ENCODE assay signal across 30 mouse cellular contexts in genomic region chr17:37081659-37082058, GRCm38 (mm10). TPM values are rescaled to one million over a fixed set of nuclear protein-coding genes. Genes with fewer than 3 reads are reported as not detected.
DNase-seq lines count a peak whose midpoint lies in the region; ATAC-seq and TF ChIP-seq lines count a peak whose summit lies in the region.
"Had no signal": no experiment of that assay in that cellular context is flagged by ENCODE, and none has a peak within 500 bp of the region (broad histone marks: within the 10 kb centered on the region; RNA-seq: fewer than 3 reads in every experiment).

No protein-coding gene starts in this region.

- TF ChIP-seq POLR2A in ES-Bruce4 (IDR thresholded peaks at IDR 0.05; ENCODE audit: insufficient read depth, low read length), result no peak

- H3K4me2 ChIP-seq in intestine, embryonic 15.5 days (replicated peaks), result no peak overlapping the region
- H3K4me2 ChIP-seq: forebrain, embryonic 13.5 days; heart, embryonic 12.5 days; heart, embryonic 15.5 days; hindbrain, embryonic 15.5 days had no signal

- 87% methylated on average over 4 of the region's 4 CpGs for WGBS in intestine, embryonic 15.5 days

- no peak for ATAC-seq in cerebellum, adult (ENCODE audit: insufficient number of reproducible peaks, low FRiP score, low TSS enrichment)
- no peak for ATAC-seq in intestine, embryonic 15.5 days
- ATAC-seq: forebrain, embryonic 13.5 days; forebrain, embryonic 16.5 days; intestine, embryonic 16.5 days had no signal

- DNase-seq in cerebellum, adult 9-10 months, result peak; percentile 3
- peak; percentile 10 for DNase-seq in layer of hippocampus, adult 11-12 months (ENCODE audit: low spot score)
- no peak for DNase-seq in layer of hippocampus, postnatal 25 days (ENCODE audit: extremely low spot score in 1 of 2, low spot score in 1 of 2)
- DNase-seq: adrenal gland, adult 2 months; adrenal gland, postnatal 14 days; cerebellum, adult 11-12 months; cerebellum, adult 8-10 months; cerebellum, postnatal 14 days; gastrocnemius, adult 2 months; gastrocnemius, postnatal 14 days; heart, adult 18-20 months; heart, postnatal 10 days; heart, postnatal 4 days had no signal

- H3K4me3 ChIP-seq in ES-Bruce4 (ENCODE audit: low read depth, low read length), result peak overlapping the region; percentile 1; the same call in 1 of the 2 replicates
- no peak overlapping the region for H3K4me3 ChIP-seq in intestine, embryonic 15.5 days (replicated peaks)
- H3K4me3 ChIP-seq: forebrain, embryonic 10.5 days; forebrain, embryonic 13.5 days; gastrocnemius, adult 2 months; heart, embryonic 12.5 days; heart, embryonic 15.5 days; hindbrain, embryonic 15.5 days had no signal

- peaks cover 6% of the 10 kb centered on the region for H3K36me3 ChIP-seq in ES-Bruce4 (ENCODE audit: control insufficient read depth, insufficient read depth, low read length, poor library complexity, severe bottlenecking)
- H3K36me3 ChIP-seq in intestine, embryonic 15.5 days, result no peaks in the 10 kb centered on the region
- H3K36me3 ChIP-seq: heart, embryonic 12.5 days; heart, embryonic 15.5 days; hindbrain, embryonic 15.5 days had no signal

- H3K27me3 ChIP-seq in ES-Bruce4 (ENCODE audit: control insufficient read depth, insufficient read depth, low read length, poor library complexity, severe bottlenecking), result no peaks in the 10 kb centered on the region
- H3K27me3 ChIP-seq in intestine, embryonic 15.5 days (replicated peaks), result no peaks in the 10 kb centered on the region
- H3K27me3 ChIP-seq: heart, embryonic 12.5 days; heart, embryonic 15.5 days; hindbrain, embryonic 15.5 days had no signal

- peaks cover 9% of the 10 kb centered on the region for H3K4me1 ChIP-seq in ES-Bruce4 (ENCODE audit: control insufficient read depth, insufficient read depth, low read length)
- H3K4me1 ChIP-seq in intestine, embryonic 15.5 days (replicated peaks), result no peaks in the 10 kb centered on the region
- H3K4me1 ChIP-seq: heart, embryonic 15.5 days had no signal

- no peak for TF ChIP-seq CTCF in ES-Bruce4 (IDR thresholded peaks at IDR 0.05; ENCODE audit: low read depth, low read length)

- H3K27ac ChIP-seq in ES-Bruce4 (ENCODE audit: insufficient read depth, low read length), result peak overlapping the region; percentile 66
- no peak overlapping the region for H3K27ac ChIP-seq in intestine, embryonic 15.5 days
- H3K27ac ChIP-seq: forebrain, embryonic 10.5 days; forebrain, embryonic 13.5 days; gastrocnemius, adult 2 months; heart, embryonic 15.5 days; hindbrain, embryonic 15.5 days had no signal

- no peaks in the 10 kb centered on the region for H3K9me3 ChIP-seq in ES-Bruce4 (replicated peaks; ENCODE audit: control insufficient read depth, insufficient read depth, low read length, poor library complexity, severe bottlenecking)
- no peaks in the 10 kb centered on the region for H3K9me3 ChIP-seq in intestine, embryonic 15.5 days
- H3K9me3 ChIP-seq: forebrain, embryonic 10.5 days; forebrain, embryonic 13.5 days; heart, embryonic 12.5 days; heart, embryonic 15.5 days; hindbrain, embryonic 15.5 days had no signal

- H3K9ac ChIP-seq in ES-Bruce4 (ENCODE audit: low read depth, poor library complexity, severe bottlenecking), result peak overlapping the region; percentile 25; the same call in 1 of the 2 replicates
- no peak overlapping the region for H3K9ac ChIP-seq in intestine, embryonic 15.5 days
- H3K9ac ChIP-seq: forebrain, embryonic 13.5 days; heart, embryonic 12.5 days; heart, embryonic 15.5 days; hindbrain, embryonic 15.5 days had no signal

- TF ChIP-seq EP300 in ES-Bruce4 (IDR thresholded peaks at IDR 0.05; ENCODE audit: insufficient read depth, low read depth, low read length), result peak; percentile 67; the same call in 1 of the 2 replicates

RNA-seq across cellular contexts. Expression of gene Olfr90, which starts 6.6 kb away (rescaled TPM):
- under 1 TPM in 1 of 2 experiments, not detected in 1; 0.14 TPM for total RNA-seq in layer of hippocampus, postnatal 25 days (2021)
- 0.22 TPM in 1 of 2 replicates, not detected in the other for polyA plus RNA-seq in ES-Bruce4 (2011; ENCODE audit: insufficient read depth, insufficient read length, low read depth, missing spikeins)
- polyA plus RNA-seq in intestine, embryonic 15.5 days (2015; fragmentation: Nextera tagmentation; extraction: Ambion mirVana), result 0.08 TPM in 1 of 2 replicates, not detected in the other
- total RNA-seq: adrenal gland, adult 2 months; adrenal gland, postnatal 14 days; gastrocnemius, adult 2 months; gastrocnemius, postnatal 14 days; gastrocnemius, postnatal 4 days; heart, adult 18-20 months; heart, postnatal 10 days; heart, postnatal 4 days had no signal
- polyA plus RNA-seq: adrenal gland, adult 2 months; embryonic facial prominence, embryonic 11.5 days; embryonic facial prominence, embryonic 14.5 days; forebrain, embryonic 10.5 days; forebrain, embryonic 16.5 days; frontal cortex, adult 2 months; heart, embryonic 12.5 days; heart, embryonic 15.5 days; hindbrain, embryonic 11.5 days; intestine, embryonic 16.5 days had no signal

RNA-seq across cellular contexts. Expression of gene Olfr91, which starts 16.4 kb away (rescaled TPM):
- total RNA-seq in layer of hippocampus, postnatal 25 days (2021), result not detected
- not detected in 2 replicates for polyA plus RNA-seq in ES-Bruce4 (2011; ENCODE audit: insufficient read depth, insufficient read length, low read depth, missing spikeins)
- polyA plus RNA-seq in intestine, embryonic 15.5 days (2015; fragmentation: Nextera tagmentation; extraction: Ambion mirVana), result not detected in 2 replicates
- total RNA-seq: adrenal gland, adult 2 months; adrenal gland, postnatal 14 days; adrenal gland, postnatal 4 days; gastrocnemius, adult 2 months; gastrocnemius, postnatal 14 days; gastrocnemius, postnatal 4 days; heart, adult 18-20 months; heart, postnatal 10 days; heart, postnatal 4 days; MEL had no signal
- polyA plus RNA-seq: adrenal gland, adult 2 months; embryonic facial prominence, embryonic 11.5 days; forebrain, embryonic 10.5 days; forebrain, embryonic 13.5 days; forebrain, embryonic 16.5 days; frontal cortex, adult 2 months; heart, embryonic 12.5 days; heart, embryonic 15.5 days; hindbrain, embryonic 15.5 days; intestine, embryonic 16.5 days had no signal

RNA-seq across cellular contexts. Expression of gene Gabbr1, which starts 35.9 kb away (rescaled TPM):
- total RNA-seq in layer of hippocampus, postnatal 25 days (2021), result 100 to 1,000 TPM; 706 to 708 TPM
- polyA plus RNA-seq in ES-Bruce4 (2011; ENCODE audit: insufficient read depth, insufficient read length, low read depth, missing spikeins), result 163 and 180 TPM in 2 replicates
- polyA plus RNA-seq in intestine, embryonic 15.5 days (2015; fragmentation: Nextera tagmentation; extraction: Ambion mirVana), result 6.0 and 7.6 TPM in 2 replicates

RNA-seq across cellular contexts. Expression of gene Olfr92, which starts 38.2 kb away (rescaled TPM):
- total RNA-seq in layer of hippocampus, postnatal 25 days (2021), result not detected
- polyA plus RNA-seq in ES-Bruce4 (2011; ENCODE audit: insufficient read depth, insufficient read length, low read depth, missing spikeins), result not detected in 2 replicates
- polyA plus RNA-seq in intestine, embryonic 15.5 days (2015; fragmentation: Nextera tagmentation; extraction: Ambion mirVana), result not detected in 2 replicates
- total RNA-seq: adrenal gland, adult 2 months; adrenal gland, postnatal 14 days; adrenal gland, postnatal 4 days; gastrocnemius, adult 2 months; gastrocnemius, postnatal 14 days; gastrocnemius, postnatal 4 days; heart, adult 18-20 months; heart, postnatal 10 days; heart, postnatal 4 days; MEL had no signal
- polyA plus RNA-seq: adrenal gland, adult 2 months; embryonic facial prominence, embryonic 11.5 days; embryonic facial prominence, embryonic 14.5 days; forebrain, embryonic 10.5 days; forebrain, embryonic 13.5 days; forebrain, embryonic 16.5 days; frontal cortex, adult 2 months; heart, embryonic 12.5 days; heart, embryonic 15.5 days; hindbrain, embryonic 11.5 days; hindbrain, embryonic 15.5 days; intestine, embryonic 16.5 days had no signal

RNA-seq across cellular contexts. Expression of gene Mog, which starts 58.5 kb away (rescaled TPM):
- total RNA-seq in layer of hippocampus, postnatal 25 days (2021), result 100 to 1,000 TPM in 1 of 2 experiments, 10 to 100 TPM in 1; 96.8 to 121 TPM
- not detected in 2 replicates for polyA plus RNA-seq in ES-Bruce4 (2011; ENCODE audit: insufficient read depth, insufficient read length, low read depth, missing spikeins)
- 0.13 and 0.14 TPM in 2 replicates for polyA plus RNA-seq in intestine, embryonic 15.5 days (2015; fragmentation: Nextera tagmentation; extraction: Ambion mirVana)
- total RNA-seq: adrenal gland, adult 2 months; adrenal gland, postnatal 14 days; adrenal gland, postnatal 4 days; gastrocnemius, adult 2 months; gastrocnemius, postnatal 14 days; gastrocnemius, postnatal 4 days; heart, adult 18-20 months; heart, postnatal 10 days; heart, postnatal 4 days; MEL had no signal
- polyA plus RNA-seq: adrenal gland, adult 2 months; heart, embryonic 12.5 days; heart, embryonic 15.5 days; intestine, embryonic 16.5 days had no signal

Comparison
In these comparisons a context has a peak if more than half of its experiments do, and no peak if none do; other contexts are left out.
1. DNase-seq: peak in cerebellum, adult 9-10 months (single experiment) and layer of hippocampus, adult 11-12 months (single experiment); none in layer of hippocampus, postnatal 25 days (0 of 2).
2. RNA of gene Gabbr1, which starts 35.9 kb away (polyA plus RNA-seq): 163 to 180 TPM in ES-Bruce4; 6.0 to 7.6 TPM in intestine, embryonic 15.5 days; every median in the first group is over 10 times any median in the second.